Mouse (Mus musculus) limb, embryonic 10.5 days (tissue): ENCODE data around the gene Gm28053. TPM values are rescaled to one million over a fixed set of nuclear protein-coding genes. Genes with fewer than 3 reads are reported as not detected.

ENCODE experiments used
- DNase-seq: peaks from one replicate; pipeline ENCODE4 v3.0.0-alpha.2; 2017; ENCODE audit warnings: low spot score
- H3K27ac ChIP-seq: fragments of 300-500 bp; sonication (generic); 2 replicates; pipeline ENCODE4 v1.5.1; 2016; ENCODE audit warnings: mild to moderate bottlenecking
- H3K27me3 ChIP-seq: fragments of 300-500 bp; sonication (generic); 2 replicates; pipeline ENCODE4 v1.6.1; 2016; ENCODE audit warnings: low read depth, mild to moderate bottlenecking; ENCODE audit not compliant: poor library complexity, severe bottlenecking
- H3K36me3 ChIP-seq: fragments of 300-500 bp; sonication (generic); 2 replicates; pipeline ENCODE4 v1.6.1; 2016; ENCODE audit warnings: mild to moderate bottlenecking, moderate library complexity
- H3K4me1 ChIP-seq: fragments of 300-500 bp; sonication (generic); 2 replicates; pipeline ENCODE4 v1.6.1; 2016
- H3K4me3 ChIP-seq: fragments of 300-500 bp; sonication (generic); 2 replicates; pipeline ENCODE4 v1.5.1; 2016; ENCODE audit warnings: mild to moderate bottlenecking, moderate library complexity
- H3K9me3 ChIP-seq: fragments of 300-500 bp; sonication (generic); replicated peaks from 2 replicates; pipeline ENCODE4 v1.6.1; 2016; ENCODE audit warnings: mild to moderate bottlenecking
- WGBS: fragments of 180-500 bp; shearing (Covaris S2); methylation state at CpG from one replicate; pipeline ENCODE4 v1.1.7; 2016; 5-methylcytosine and 5-hydroxymethylcytosine counted together
- polyA plus RNA-seq: library from polyadenylated mRNA; unstranded; fragments of >200 nt; fragmentation: Nextera tagmentation; extraction: Ambion mirVana; gene quantifications from 2 replicates; pipeline ENCODE4 v1.2.1, GENCODE M21; 2016

Gene Gm28053
- polyA plus RNA-seq = 0.83 and 1.3 TPM in 2 replicates

GRCm38 (mm10) chr6:48718455-48718854, at the start of gene Gm28053, which contains the start of gene Gimap7:
Gm28053 (plus strand) TSS chr6:48718607.
Gimap7 (plus strand) TSS chr6:48718621.
- 51% methylated on average over 2 of the region's 2 CpGs for WGBS
- no peaks in the 10 kb centered on the region for H3K36me3 ChIP-seq
- H3K27ac ChIP-seq = no peak within 1 kb of the TSS
- no peaks in the 10 kb centered on the region for H3K9me3 ChIP-seq
- H3K27me3 ChIP-seq = no peaks in the 10 kb centered on the region
- no peak within 1 kb of the TSS for H3K4me3 ChIP-seq
- no peaks in the 10 kb centered on the region for H3K4me1 ChIP-seq
- no peak for DNase-seq

DNA sequence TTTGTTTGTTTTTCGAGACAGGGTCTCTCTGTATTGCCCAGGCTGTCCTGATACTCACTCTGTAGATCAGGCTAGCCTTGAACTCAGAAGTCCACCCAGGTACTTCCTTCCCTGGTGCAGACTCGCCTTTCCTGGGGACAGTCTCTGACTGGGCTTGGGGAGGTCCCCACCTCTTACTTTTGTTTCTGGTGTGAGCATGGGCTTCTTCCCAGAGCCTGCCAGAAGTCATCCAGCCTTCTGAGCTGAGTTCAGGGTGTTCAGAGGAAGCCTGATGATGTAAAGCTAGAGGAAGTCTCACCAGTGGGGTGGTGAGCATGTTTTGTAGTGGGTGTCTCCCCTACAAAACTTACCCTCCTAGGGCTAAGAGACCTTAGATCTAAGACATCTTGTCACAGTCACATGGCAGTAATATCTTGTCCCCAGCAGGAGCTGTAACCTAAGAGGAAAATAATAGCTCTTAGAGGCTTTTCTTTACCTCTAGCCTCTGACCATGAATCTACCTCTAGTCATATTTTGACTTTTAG, 48.9 kb upstream of the Gm28053 start:
- DNase-seq = no peak
- no peaks in the 10 kb centered on the region for H3K27me3 ChIP-seq
- H3K27ac ChIP-seq = no peak overlapping the region
- no peak overlapping the region for H3K4me3 ChIP-seq
- no peaks in the 10 kb centered on the region for H3K36me3 ChIP-seq
- H3K9me3 ChIP-seq = no peaks in the 10 kb centered on the region
- H3K4me1 ChIP-seq = no peaks in the 10 kb centered on the region
- 64% methylated on average over 2 of the region's 2 CpGs for WGBS

DNA sequence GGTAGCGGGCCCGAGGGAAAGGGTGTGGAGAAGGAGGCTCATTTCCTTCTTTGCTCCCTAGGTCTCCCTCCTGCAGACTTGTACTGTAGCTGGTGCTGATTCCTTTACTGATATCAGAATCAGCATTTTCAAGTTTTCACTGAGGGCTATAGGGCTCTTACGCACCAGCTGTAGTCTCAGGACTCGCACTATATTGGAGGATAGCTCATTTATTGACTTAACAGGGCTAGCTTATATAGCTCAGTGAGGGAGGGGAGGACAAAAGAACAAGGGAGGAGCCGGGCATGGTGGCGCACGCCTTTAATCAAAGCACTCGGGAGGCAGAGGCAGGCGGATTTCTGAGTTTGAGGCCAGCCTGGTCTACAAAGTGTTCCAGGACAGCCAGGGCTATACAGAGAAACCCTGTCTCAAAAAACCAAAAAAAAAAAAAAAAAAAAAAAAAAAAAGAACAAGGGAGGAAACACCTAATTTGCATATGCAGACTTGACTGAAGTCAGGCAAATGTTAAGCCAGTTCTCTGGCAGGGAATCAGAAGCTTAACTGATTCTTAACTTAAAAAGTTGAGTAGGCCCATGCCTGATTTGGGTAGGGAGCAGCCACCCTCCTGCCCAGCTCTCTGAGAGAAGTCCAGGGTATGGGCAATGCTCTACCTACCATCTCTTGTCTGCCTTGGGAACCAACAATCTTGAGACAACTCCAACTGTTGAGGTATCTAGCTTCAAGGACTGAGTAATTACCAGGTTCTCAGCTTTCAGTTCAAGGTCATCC, 43.9 kb upstream of the Gm28053 start:
- H3K27ac ChIP-seq = no peak overlapping the region
- H3K9me3 ChIP-seq = no peaks in the 10 kb centered on the region
- no peak overlapping the region for H3K4me3 ChIP-seq
- peaks cover 7% of the 10 kb centered on the region for H3K4me1 ChIP-seq
- 95% methylated on average over 9 of the region's 9 CpGs for WGBS
- no peaks in the 10 kb centered on the region for H3K27me3 ChIP-seq
- DNase-seq = no peak
- H3K36me3 ChIP-seq = no peaks in the 10 kb centered on the region

DNA sequence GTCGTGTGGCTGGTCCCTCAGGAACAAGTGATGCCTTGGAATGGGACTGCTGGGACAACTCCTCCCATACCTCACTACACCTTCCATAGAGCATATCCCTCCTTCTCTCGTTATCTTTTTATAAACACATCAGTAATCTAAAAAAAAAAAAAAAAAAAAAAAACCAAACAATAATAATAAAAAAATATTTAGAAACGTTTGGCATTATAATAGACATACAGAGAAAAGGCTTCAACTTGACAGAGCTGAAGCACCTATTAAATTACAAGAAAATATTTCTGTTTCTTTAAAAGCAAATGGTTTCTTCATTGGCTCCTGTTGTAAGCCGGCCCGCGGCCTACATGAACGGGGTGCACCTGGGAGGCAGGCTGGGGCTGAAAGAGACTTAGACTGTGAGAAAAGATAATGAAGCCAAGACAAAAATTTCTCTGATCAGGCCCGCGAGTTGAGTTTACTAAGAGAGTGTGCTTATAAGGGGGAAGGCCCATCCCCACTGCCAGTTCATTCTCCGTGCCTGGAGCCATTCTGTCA, 42.9 kb upstream of the Gm28053 start:
- no peaks in the 10 kb centered on the region for H3K27me3 ChIP-seq
- peak; percentile 42 for DNase-seq
- no peaks in the 10 kb centered on the region for H3K9me3 ChIP-seq
- WGBS = 62% methylated on average over 10 of the region's 10 CpGs
- no peaks in the 10 kb centered on the region for H3K36me3 ChIP-seq
- peak overlapping the region; percentile 48 for H3K27ac ChIP-seq
- H3K4me1 ChIP-seq = peaks cover 7% of the 10 kb centered on the region
- H3K4me3 ChIP-seq = peak overlapping the region; percentile 35

DNA sequence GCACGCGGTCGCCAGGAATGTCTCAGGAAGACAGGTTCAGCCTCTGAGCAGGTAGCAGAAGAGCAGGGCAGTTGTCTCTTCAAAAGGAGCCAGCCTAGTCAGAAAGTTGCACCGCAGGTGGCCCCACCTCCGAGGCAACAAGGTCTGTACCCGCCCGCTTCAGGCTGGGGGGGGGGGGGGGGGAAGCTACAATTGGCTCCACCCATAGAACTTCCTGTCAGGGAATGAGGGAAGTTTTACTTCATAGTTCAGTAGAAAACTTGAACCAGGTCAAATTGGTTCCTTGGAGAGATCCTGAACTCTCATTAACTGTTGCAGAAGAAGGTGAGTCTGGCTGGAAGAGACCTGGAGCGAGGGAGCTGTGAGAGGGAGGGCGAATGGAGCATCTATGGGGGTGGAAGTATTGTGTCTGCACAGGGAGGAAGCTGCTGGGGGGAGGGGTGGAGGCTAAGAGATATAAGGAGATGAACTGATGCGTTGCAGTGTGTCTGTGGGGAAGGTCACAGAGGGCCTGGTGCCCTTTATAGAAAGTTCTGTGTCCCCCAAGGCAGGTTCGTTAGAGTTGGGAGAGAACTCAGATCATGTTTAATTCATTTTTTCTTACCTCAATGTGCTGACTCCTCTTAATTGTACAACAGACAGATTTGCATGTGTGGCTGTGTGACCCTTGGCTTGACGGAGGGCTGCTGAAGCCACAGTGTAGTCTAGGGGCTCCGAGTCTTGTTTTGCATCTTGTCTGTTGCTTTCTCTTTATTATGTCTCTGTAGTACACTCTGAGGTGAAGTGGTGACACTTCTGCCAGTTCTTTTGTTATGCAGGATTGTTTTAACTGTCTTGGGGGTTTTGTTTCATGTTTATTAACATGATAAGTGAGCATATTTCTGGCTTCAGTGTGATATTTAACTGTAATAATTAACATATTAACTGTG, 42.2 kb upstream of the Gm28053 start, which contains the start of gene Gimap9:
Gene Gimap9 (plus strand): TSS at position 199 of the 929 bp plus-strand sequence.
- DNase-seq = no peak
- WGBS = 35% methylated on average over 12 of the region's 13 CpGs
- H3K27ac ChIP-seq = peak within 1 kb of the TSS; percentile 48

GRCm38 (mm10) chr6:48676860-48677415, 41.5 kb upstream of the Gm28053 start:
- no peaks in the 10 kb centered on the region for H3K9me3 ChIP-seq
- no peak overlapping the region for H3K27ac ChIP-seq
- H3K36me3 ChIP-seq = no peaks in the 10 kb centered on the region
- no peak for DNase-seq
- H3K4me3 ChIP-seq = 0 out of 2 replicates have a peak overlapping the region, but pooled peaks have one; percentile 35
- H3K27me3 ChIP-seq = no peaks in the 10 kb centered on the region
- H3K4me1 ChIP-seq = peaks cover 7% of the 10 kb centered on the region
- 91% methylated on average over 5 of the region's 5 CpGs for WGBS

More for the DNA sequence above, 42.2 kb upstream of the Gm28053 start, which contains the start of gene Gimap9:
- no peaks in the 10 kb centered on the region for H3K27me3 ChIP-seq
- H3K36me3 ChIP-seq = no peaks in the 10 kb centered on the region
- peaks cover 7% of the 10 kb centered on the region for H3K4me1 ChIP-seq
- no peaks in the 10 kb centered on the region for H3K9me3 ChIP-seq
- H3K4me3 ChIP-seq = peak within 1 kb of the TSS; percentile 35

- DNase-seq = no peak
- H3K4me3 ChIP-seq = no peak overlapping the region
- WGBS = 91% methylated on average over 17 of the region's 17 CpGs
- peaks cover 7% of the 10 kb centered on the region for H3K4me1 ChIP-seq
- no peak overlapping the region for H3K27ac ChIP-seq
- no peaks in the 10 kb centered on the region for H3K27me3 ChIP-seq
- no peaks in the 10 kb centered on the region for H3K36me3 ChIP-seq
- H3K9me3 ChIP-seq = no peaks in the 10 kb centered on the region
Observed at GRCm38 (mm10) chr6:48677492-48678345, 40.7 kb upstream of the Gm28053 start.

DNA sequence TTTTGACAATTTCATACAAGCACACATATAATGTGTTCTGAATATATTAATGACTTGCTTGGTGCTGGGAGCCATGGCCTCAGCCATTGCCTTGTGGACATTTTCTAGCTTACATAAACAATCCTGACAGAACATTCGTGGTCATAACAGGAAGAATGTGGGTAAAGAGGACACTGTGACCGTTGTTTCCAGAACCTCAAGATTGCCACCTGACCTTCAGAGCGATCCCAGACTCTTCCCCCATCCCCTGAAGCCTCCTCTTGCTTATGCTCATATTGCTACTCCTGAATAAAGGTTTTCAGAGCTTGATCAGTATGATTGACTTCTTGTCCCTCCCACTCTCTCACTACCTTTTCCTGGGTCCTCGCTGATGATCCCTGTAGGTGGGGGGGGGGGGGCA, 40.0 kb upstream of the Gm28053 start:
- H3K27me3 ChIP-seq = no peaks in the 10 kb centered on the region
- peaks cover 7% of the 10 kb centered on the region for H3K4me1 ChIP-seq
- no peak for DNase-seq
- WGBS = 93% methylated on average over 4 of the region's 4 CpGs
- no peaks in the 10 kb centered on the region for H3K9me3 ChIP-seq
- H3K27ac ChIP-seq = no peak overlapping the region
- H3K36me3 ChIP-seq = no peaks in the 10 kb centered on the region
- no peak overlapping the region for H3K4me3 ChIP-seq

DNA sequence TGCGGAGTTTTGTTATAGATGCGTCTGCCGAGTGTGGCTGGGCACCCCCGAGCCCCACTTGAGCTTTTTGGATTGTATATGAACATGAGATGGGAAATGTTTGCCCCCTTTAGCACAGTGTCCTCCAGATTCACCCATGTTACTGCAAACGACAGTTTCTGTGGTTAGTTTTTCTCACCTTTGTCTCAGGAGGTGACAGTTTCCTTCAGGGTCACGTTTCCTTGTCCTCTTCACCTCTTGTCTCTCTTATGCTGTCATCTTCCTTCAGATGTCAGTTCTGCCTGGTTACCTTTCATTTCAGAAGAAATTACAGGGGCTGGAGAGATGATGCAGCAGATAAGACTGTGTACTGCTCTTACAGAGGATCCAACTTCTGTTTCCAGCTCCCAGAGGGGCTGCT, 38.7 kb upstream of the Gm28053 start:
- 83% methylated on average over 6 of the region's 6 CpGs for WGBS
- Histone ChIP-seq H3K9me3 (no peaks in the 10 kb centered on the region), H3K4me3 (no peak overlapping the region), H3K27ac (no peak overlapping the region), H3K27me3 (no peaks in the 10 kb centered on the region), H3K4me1 (peaks cover 7% of the 10 kb centered on the region), H3K36me3 (no peaks in the 10 kb centered on the region)
- no peak for DNase-seq

DNA sequence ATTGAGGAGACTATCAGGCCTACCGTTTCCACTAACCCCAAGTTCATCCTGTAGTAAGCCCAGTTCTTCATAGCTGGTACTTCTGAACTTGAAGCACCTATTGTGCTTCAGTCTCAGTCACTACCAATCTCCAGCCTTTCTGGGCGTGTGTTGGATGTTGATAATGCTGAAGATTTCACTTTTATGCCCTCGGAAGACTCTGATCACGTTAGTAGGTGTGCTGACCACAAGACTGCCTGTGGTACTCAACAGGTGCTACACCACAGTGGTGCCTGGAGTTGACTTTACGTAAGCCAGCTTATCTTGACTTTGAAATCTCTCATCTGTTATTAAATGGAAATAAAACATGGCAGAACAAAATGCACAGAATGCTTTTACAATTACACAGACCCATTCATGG, 38.0 kb upstream of the Gm28053 start:
- Histone ChIP-seq H3K27ac (no peak overlapping the region), H3K9me3 (no peaks in the 10 kb centered on the region), H3K27me3 (no peaks in the 10 kb centered on the region), H3K4me3 (no peak overlapping the region), H3K4me1 (peaks cover 7% of the 10 kb centered on the region), H3K36me3 (no peaks in the 10 kb centered on the region)
- DNase-seq = no peak
- WGBS = 84% methylated on average over 5 of the region's 5 CpGs

- Histone ChIP-seq H3K36me3 (no peaks in the 10 kb centered on the region), H3K27me3 (no peaks in the 10 kb centered on the region), H3K4me3 (no peak overlapping the region), H3K4me1 (no peaks in the 10 kb centered on the region), H3K27ac (no peak overlapping the region), H3K9me3 (no peaks in the 10 kb centered on the region)
- no peak for DNase-seq
- WGBS = 85% methylated on average over 3 of the region's 3 CpGs
Observed at GRCm38 (mm10) chr6:48681472-48682090, 36.8 kb upstream of the Gm28053 start.
